Mouse (Mus musculus) embryonic facial prominence, embryonic 13.5 days (tissue): ENCODE results near the gene Rnf135. TPM values are rescaled to one million over a fixed set of nuclear protein-coding genes. Genes with fewer than 3 reads are reported as not detected.

ENCODE experiments used
- ATAC-seq: fragments of 200-750 bp; cut with Nextera tagmentation; 2 replicates; pipeline ENCODE4 v1.8.0; 2017; ENCODE audit warnings: low read depth; ENCODE audit not compliant: insufficient number of reproducible peaks, insufficient read depth, low FRiP score, low TSS enrichment
- H3K27ac ChIP-seq: fragments of 300-500 bp; sonication (generic); 2 replicates; pipeline ENCODE4 v1.5.1; 2015; ENCODE audit warnings: moderate library complexity, mild to moderate bottlenecking, inconsistent platforms
- H3K27me3 ChIP-seq: fragments of 300-500 bp; sonication (generic); 2 replicates; pipeline ENCODE4 v1.6.1; 2015; ENCODE audit warnings: mild to moderate bottlenecking, inconsistent platforms
- H3K36me3 ChIP-seq: fragments of 300-500 bp; sonication (generic); 2 replicates; pipeline ENCODE4 v1.6.1; 2015; ENCODE audit warnings: mild to moderate bottlenecking, inconsistent platforms
- H3K4me1 ChIP-seq: fragments of 300-500 bp; sonication (generic); 2 replicates; pipeline ENCODE4 v1.6.1; 2015; ENCODE audit warnings: inconsistent platforms
- H3K4me2 ChIP-seq: fragments of 300-500 bp; sonication (generic); 2 replicates; pipeline ENCODE4 v1.6.1; 2015; ENCODE audit warnings: moderate library complexity, mild to moderate bottlenecking, inconsistent platforms
- H3K4me3 ChIP-seq: fragments of 300-500 bp; sonication (generic); 2 replicates; pipeline ENCODE4 v1.5.1; 2015; ENCODE audit warnings: mild to moderate bottlenecking, inconsistent platforms
- H3K9ac ChIP-seq: fragments of 300-500 bp; sonication (generic); 2 replicates; pipeline ENCODE4 v1.6.1; 2015; ENCODE audit warnings: mild to moderate bottlenecking, inconsistent platforms
- H3K9me3 ChIP-seq: fragments of 300-500 bp; sonication (generic); 2 replicates; pipeline ENCODE4 v1.6.1; 2016; ENCODE audit warnings: inconsistent platforms
- WGBS: fragments of 180-500 bp; shearing (Covaris S2); methylation state at CpG from one replicate; pipeline ENCODE4 v1.1.7; 2015; ENCODE audit warnings: mixed read lengths; 5-methylcytosine and 5-hydroxymethylcytosine counted together
- polyA plus RNA-seq: library from polyadenylated mRNA; unstranded; fragments of >200 nt; fragmentation: Nextera tagmentation; extraction: Ambion mirVana; gene quantifications from 2 replicates; pipeline ENCODE4 v1.2.1, GENCODE M21; 2015

Gene Rnf135
- polyA plus RNA-seq, 1 experiment from 2014 or later: 8.1 TPM

- ATAC-seq: no peak
- Histone ChIP-seq H3K27me3 (peaks cover 32% of the 10 kb centered on the region), H3K9ac (no peak overlapping the region), H3K4me2 (no peak overlapping the region), H3K4me1 (peaks cover 8% of the 10 kb centered on the region; the same call in 1 of the 2 replicates), H3K27ac (no peak overlapping the region), H3K9me3 (no peaks in the 10 kb centered on the region), H3K4me3 (no peak overlapping the region), H3K36me3 (no peaks in the 10 kb centered on the region)
- 86% methylated on average over 8 of the region's 8 CpGs for WGBS
Observed at GRCm38 (mm10) chr11:80149412-80150023, 34.1 kb upstream of the Rnf135 start.

- Histone ChIP-seq H3K36me3 (no peaks in the 10 kb centered on the region), H3K27me3 (peaks cover 42% of the 10 kb centered on the region), H3K9me3 (no peaks in the 10 kb centered on the region), H3K4me3 (no peak overlapping the region), H3K4me2 (no peak overlapping the region), H3K27ac (no peak overlapping the region), H3K4me1 (peaks cover 9% of the 10 kb centered on the region; the same call in 1 of the 2 replicates), H3K9ac (no peak overlapping the region)
- no peak for ATAC-seq
- WGBS: 79% methylated on average over 5 of the region's 5 CpGs
Observed at GRCm38 (mm10) chr11:80150566-80150965, 33.1 kb upstream of the Rnf135 start.

- no peak overlapping the region for H3K9ac ChIP-seq
- 74% methylated on average over 2 of the region's 2 CpGs for WGBS
- no peak for ATAC-seq
- H3K4me1 ChIP-seq: peaks cover 9% of the 10 kb centered on the region; the same call in 1 of the 2 replicates
- no peak overlapping the region for H3K27ac ChIP-seq
- no peak overlapping the region for H3K4me2 ChIP-seq
- H3K36me3 ChIP-seq: no peaks in the 10 kb centered on the region
- no peaks in the 10 kb centered on the region for H3K9me3 ChIP-seq
- no peak overlapping the region for H3K4me3 ChIP-seq
- peaks cover 52% of the 10 kb centered on the region for H3K27me3 ChIP-seq
Observed at GRCm38 (mm10) chr11:80151541-80151940, 32.1 kb upstream of the Rnf135 start.

DNA sequence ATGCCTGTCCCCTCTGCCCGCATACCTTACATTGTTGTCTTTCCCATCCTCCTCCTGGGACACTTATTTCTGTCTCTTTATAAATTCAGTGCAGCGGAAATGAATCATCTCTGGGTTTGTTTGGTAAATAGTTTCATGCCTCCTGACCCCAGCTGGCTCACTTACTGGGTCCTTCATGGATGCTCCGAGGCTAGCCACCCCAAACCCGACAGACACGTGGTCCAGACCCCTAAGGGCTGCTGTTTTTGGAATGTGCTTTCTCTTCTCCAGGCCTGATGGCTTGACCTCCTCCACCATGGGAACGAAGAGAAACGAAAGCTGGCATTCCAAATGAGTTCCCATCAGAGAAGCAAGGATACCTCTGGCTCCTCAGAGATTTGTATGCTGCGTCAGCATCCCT is 31.3 kb upstream of the Rnf135 start:
- Histone ChIP-seq H3K4me2 (no peak overlapping the region), H3K9me3 (no peaks in the 10 kb centered on the region), H3K27me3 (peaks cover 59% of the 10 kb centered on the region), H3K36me3 (no peaks in the 10 kb centered on the region), H3K4me1 (peaks cover 9% of the 10 kb centered on the region; the same call in 1 of the 2 replicates), H3K27ac (no peak overlapping the region), H3K4me3 (no peak overlapping the region), H3K9ac (no peak overlapping the region)
- no peak for ATAC-seq
- WGBS: 76% methylated on average over 8 of the region's 8 CpGs

GRCm38 (mm10) chr11:80153857-80154495 is 29.7 kb upstream of the Rnf135 start, which contains the start of gene Adap2:
Gene Adap2, plus strand, starts transcription at chr11:80154105.
- H3K4me2 ChIP-seq: peak within 1 kb of the TSS; percentile 76
- peaks cover 9% of the 10 kb centered on the region; the same call in 1 of the 2 replicates for H3K4me1 ChIP-seq
- H3K27me3 ChIP-seq: peaks cover 63% of the 10 kb centered on the region
- no peaks in the 10 kb centered on the region for H3K36me3 ChIP-seq
- peak within 1 kb of the TSS; percentile 64 for H3K9ac ChIP-seq
- no peak within 1 kb of the TSS for H3K27ac ChIP-seq
- H3K4me3 ChIP-seq: peak within 1 kb of the TSS; percentile 53
- WGBS: 2% methylated on average over 45 of the region's 47 CpGs
- ATAC-seq: peak; percentile 26; the same call in 1 of the 2 replicates
- H3K9me3 ChIP-seq: no peaks in the 10 kb centered on the region

DNA sequence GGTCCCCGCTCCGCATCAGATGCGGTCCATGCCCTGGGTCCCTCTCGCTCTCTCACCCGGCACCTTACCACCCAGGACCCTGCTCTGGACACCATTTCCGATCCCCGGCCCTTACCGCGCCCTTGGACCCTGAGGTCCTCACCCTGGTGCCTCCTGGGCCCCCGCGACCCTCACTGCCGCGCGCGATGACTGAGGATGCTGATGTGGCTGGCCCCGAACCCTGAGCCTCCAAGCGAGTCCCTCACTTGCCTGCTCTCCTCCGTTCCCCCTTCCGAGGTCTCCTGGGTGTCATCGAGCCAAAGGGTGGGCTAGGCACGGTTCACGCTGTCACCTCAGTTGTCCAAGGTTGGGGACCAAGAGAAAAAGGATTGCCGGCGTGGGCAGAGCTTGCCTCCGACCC is 29.1 kb upstream of the Rnf135 start:
- Histone ChIP-seq H3K4me3 (peak overlapping the region; percentile 53), H3K4me1 (peaks cover 9% of the 10 kb centered on the region; the same call in 1 of the 2 replicates), H3K36me3 (no peaks in the 10 kb centered on the region), H3K9ac (peak overlapping the region; percentile 64), H3K27me3 (peaks cover 63% of the 10 kb centered on the region), H3K27ac (no peak overlapping the region), H3K4me2 (peak overlapping the region; percentile 76), H3K9me3 (no peaks in the 10 kb centered on the region)
- ATAC-seq: no peak
- WGBS: 28% methylated on average over 25 of the region's 25 CpGs

DNA sequence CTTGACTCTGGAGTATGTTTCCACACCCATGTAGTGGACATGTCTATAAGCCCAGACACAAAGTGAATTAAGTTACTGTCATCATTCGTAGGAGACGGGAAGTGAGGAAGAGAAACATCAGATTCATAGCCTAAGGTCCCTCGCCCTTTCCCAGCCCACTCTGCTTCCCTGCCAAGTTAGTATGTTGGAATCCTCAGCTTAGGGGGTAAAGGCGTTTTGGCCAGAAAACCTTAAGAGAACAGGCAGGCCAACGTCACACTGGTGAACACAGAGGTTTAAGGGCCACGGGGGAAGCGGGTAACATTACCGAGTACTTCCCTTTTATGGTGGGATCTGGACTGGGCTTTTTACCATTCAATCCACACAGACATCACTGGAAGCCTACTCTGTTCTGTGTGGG is 28.1 kb upstream of the Rnf135 start:
- no peak for ATAC-seq
- peaks cover 63% of the 10 kb centered on the region for H3K27me3 ChIP-seq

GRCm38 (mm10) chr11:80155961-80156360 is 27.7 kb upstream of the Rnf135 start:
- peaks cover 63% of the 10 kb centered on the region for H3K27me3 ChIP-seq
- peaks cover 9% of the 10 kb centered on the region; the same call in 1 of the 2 replicates for H3K4me1 ChIP-seq
- H3K27ac ChIP-seq: no peak overlapping the region
- no peak for ATAC-seq
- no peaks in the 10 kb centered on the region for H3K9me3 ChIP-seq
- H3K4me3 ChIP-seq: no peak overlapping the region
- H3K9ac ChIP-seq: no peak overlapping the region
- H3K36me3 ChIP-seq: no peaks in the 10 kb centered on the region
- no peak overlapping the region for H3K4me2 ChIP-seq
- WGBS: 82% methylated on average over 4 of the region's 4 CpGs

More for the DNA sequence above, 28.1 kb upstream of the Rnf135 start:
- no peaks in the 10 kb centered on the region for H3K9me3 ChIP-seq
- no peak overlapping the region for H3K9ac ChIP-seq
- 84% methylated on average over 8 of the region's 8 CpGs for WGBS
- no peak overlapping the region for H3K27ac ChIP-seq
- H3K4me1 ChIP-seq: peaks cover 9% of the 10 kb centered on the region; the same call in 1 of the 2 replicates
- H3K36me3 ChIP-seq: no peaks in the 10 kb centered on the region
- H3K4me2 ChIP-seq: no peak overlapping the region
- no peak overlapping the region for H3K4me3 ChIP-seq

DNA sequence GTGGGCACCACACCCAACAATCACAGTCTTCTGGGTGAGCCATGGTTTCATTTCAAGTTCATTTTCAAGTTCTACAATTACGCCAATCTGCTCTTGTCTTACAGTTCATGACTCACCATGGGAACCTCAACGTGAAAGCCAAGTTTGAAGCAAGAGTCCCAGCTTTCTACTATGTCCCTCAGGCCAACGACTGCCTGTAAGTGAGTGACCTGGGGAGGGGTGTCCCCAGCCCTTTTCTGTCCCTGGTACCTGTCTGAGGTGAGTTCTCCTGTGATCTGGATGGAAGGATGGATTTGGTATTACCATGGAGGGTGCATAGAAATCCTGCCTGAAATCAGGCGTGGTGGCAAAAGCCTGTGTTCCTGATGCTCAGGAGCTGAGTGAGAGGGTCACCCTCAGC is 26.8 kb upstream of the Rnf135 start:
- no peak overlapping the region for H3K9ac ChIP-seq
- peaks cover 9% of the 10 kb centered on the region; the same call in 1 of the 2 replicates for H3K4me1 ChIP-seq
- no peaks in the 10 kb centered on the region for H3K36me3 ChIP-seq
- WGBS: 80% methylated on average over 4 of the region's 4 CpGs
- no peaks in the 10 kb centered on the region for H3K9me3 ChIP-seq
- ATAC-seq: no peak
- H3K27ac ChIP-seq: no peak overlapping the region
- H3K4me3 ChIP-seq: no peak overlapping the region
- H3K27me3 ChIP-seq: peaks cover 58% of the 10 kb centered on the region
- H3K4me2 ChIP-seq: no peak overlapping the region

GRCm38 (mm10) chr11:80159018-80159417 is 24.6 kb upstream of the Rnf135 start:
- no peak overlapping the region for H3K4me3 ChIP-seq
- ATAC-seq: no peak
- H3K4me1 ChIP-seq: peaks cover 5% of the 10 kb centered on the region; the same call in 1 of the 2 replicates
- H3K9ac ChIP-seq: no peak overlapping the region
- peaks cover 36% of the 10 kb centered on the region for H3K27me3 ChIP-seq
- WGBS: 86% methylated on average over 7 of the region's 7 CpGs
- H3K36me3 ChIP-seq: no peaks in the 10 kb centered on the region
- no peak overlapping the region for H3K27ac ChIP-seq
- H3K4me2 ChIP-seq: no peak overlapping the region
- no peaks in the 10 kb centered on the region for H3K9me3 ChIP-seq

- Histone ChIP-seq H3K36me3 (no peaks in the 10 kb centered on the region), H3K4me2 (no peak overlapping the region), H3K4me1 (no peaks in the 10 kb centered on the region), H3K4me3 (no peak overlapping the region), H3K27ac (no peak overlapping the region), H3K9me3 (no peaks in the 10 kb centered on the region), H3K27me3 (peaks cover 16% of the 10 kb centered on the region), H3K9ac (no peak overlapping the region)
- WGBS: 82% methylated on average over 4 of the region's 4 CpGs
- no peak for ATAC-seq
Observed at GRCm38 (mm10) chr11:80161041-80161440, 22.6 kb upstream of the Rnf135 start.
